Mouse (Mus musculus): ENCODE data around the gene Plekhf1. TPM values are rescaled to one million over a fixed set of nuclear protein-coding genes. Genes with fewer than 3 reads are reported as not detected.

The Plekhf1 gene
- polyA plus RNA-seq, 1 experiment from 2014 or later = 4.3 TPM

DNA sequence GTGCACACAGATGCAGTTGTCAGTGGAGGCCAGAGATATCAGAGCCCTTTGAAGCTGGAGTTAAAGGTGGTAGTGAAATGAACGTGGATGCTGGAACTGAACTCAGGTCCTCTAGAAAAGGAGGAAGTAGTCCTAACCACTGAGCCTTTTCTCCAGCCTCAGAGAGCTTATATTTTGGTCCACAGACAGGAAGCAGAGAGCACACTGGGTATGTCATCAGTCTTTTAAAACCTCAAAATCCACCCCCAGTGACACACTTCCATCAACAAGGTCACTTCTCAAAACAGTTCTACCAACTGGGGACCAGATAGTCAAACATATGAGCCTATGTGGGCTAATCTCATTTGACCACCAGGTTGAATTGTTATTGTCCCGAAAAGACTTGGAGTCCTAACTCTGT is 46.5 kb downstream of the Plekhf1 start:
- 79% methylated on average over 2 of the region's 2 CpGs for WGBS
- DNase-seq (ENCODE audit: low spot score) = no peak
- Histone ChIP-seq H3K4me3 (no peak overlapping the region), H3K9me3 (replicated peaks) (no peaks in the 10 kb centered on the region), H3K4me1 (peaks cover 17% of the 10 kb centered on the region), H3K27me3 (ENCODE audit: low read depth, poor library complexity, severe bottlenecking) (no peaks in the 10 kb centered on the region), H3K27ac (no peak overlapping the region), H3K36me3 (no peaks in the 10 kb centered on the region)

GRCm38 (mm10) chr7:38179896-38180295 is 47.9 kb downstream of the Plekhf1 start:
- H3K4me3 ChIP-seq = no peak overlapping the region
- H3K27ac ChIP-seq = no peak overlapping the region
- peaks cover 14% of the 10 kb centered on the region for H3K27me3 ChIP-seq (ENCODE audit: low read depth, poor library complexity, severe bottlenecking)
- H3K4me1 ChIP-seq = peaks cover 18% of the 10 kb centered on the region
- WGBS = 79% methylated on average over 3 of the region's 3 CpGs
- DNase-seq (ENCODE audit: low spot score) = no peak
- no peaks in the 10 kb centered on the region for H3K36me3 ChIP-seq
- no peaks in the 10 kb centered on the region for H3K9me3 ChIP-seq (replicated peaks)

DNA sequence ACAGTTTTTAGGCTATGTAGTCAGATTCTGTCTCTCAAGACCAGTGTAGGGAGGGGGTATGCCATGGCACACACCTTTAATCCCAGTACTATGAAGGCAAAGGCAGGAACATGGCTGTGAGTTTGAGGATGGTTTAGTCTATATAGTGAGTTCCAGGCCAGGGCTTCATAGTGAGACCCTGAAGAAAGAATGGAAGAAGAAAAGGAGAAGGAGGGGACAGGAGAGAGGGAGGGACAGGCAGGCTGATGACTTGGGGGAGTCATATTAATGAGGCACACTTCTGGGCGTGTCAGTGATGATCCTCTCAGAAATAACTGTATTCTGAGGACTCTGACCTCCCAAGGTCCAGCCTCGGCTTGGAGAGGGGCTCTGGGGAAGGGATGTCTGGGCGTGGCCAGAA is 51.8 kb downstream of the Plekhf1 start:
- no peak for DNase-seq (ENCODE audit: low spot score)
- H3K4me3 ChIP-seq = no peak overlapping the region
- peaks cover 38% of the 10 kb centered on the region for H3K27me3 ChIP-seq (ENCODE audit: low read depth, poor library complexity, severe bottlenecking)
- H3K4me1 ChIP-seq = peaks cover 13% of the 10 kb centered on the region
- WGBS = 78% methylated on average over 3 of the region's 3 CpGs
- H3K36me3 ChIP-seq = no peaks in the 10 kb centered on the region
- H3K27ac ChIP-seq = no peak overlapping the region
- no peaks in the 10 kb centered on the region for H3K9me3 ChIP-seq (replicated peaks)

- H3K4me3 ChIP-seq = peak overlapping the region; percentile 40
- no peaks in the 10 kb centered on the region for H3K9me3 ChIP-seq (replicated peaks)
- peaks cover 38% of the 10 kb centered on the region for H3K27me3 ChIP-seq (ENCODE audit: low read depth, poor library complexity, severe bottlenecking)
- DNase-seq (ENCODE audit: low spot score) = peak; percentile 72
- peaks cover 13% of the 10 kb centered on the region for H3K4me1 ChIP-seq
- peak overlapping the region; percentile 89 for H3K27ac ChIP-seq
- WGBS = 17% methylated on average over 31 of the region's 31 CpGs
- H3K36me3 ChIP-seq = no peaks in the 10 kb centered on the region
These were observed 53.3 kb downstream of the Plekhf1 start for GRCm38 (mm10) chr7:38174321-38175148.

- no peak for DNase-seq (ENCODE audit: low spot score)
- Histone ChIP-seq H3K27ac (peak overlapping the region; percentile 89), H3K4me1 (peaks cover 13% of the 10 kb centered on the region), H3K36me3 (no peaks in the 10 kb centered on the region), H3K27me3 (ENCODE audit: low read depth, poor library complexity, severe bottlenecking) (peaks cover 38% of the 10 kb centered on the region), H3K4me3 (peak overlapping the region; percentile 40), H3K9me3 (replicated peaks) (no peaks in the 10 kb centered on the region)
- 23% methylated on average over 14 of the region's 14 CpGs for WGBS
These were observed 53.9 kb downstream of the Plekhf1 start for GRCm38 (mm10) chr7:38173871-38174270.

- Histone ChIP-seq H3K4me1 (peaks cover 5% of the 10 kb centered on the region), H3K36me3 (no peaks in the 10 kb centered on the region), H3K9me3 (replicated peaks) (no peaks in the 10 kb centered on the region), H3K4me3 (0 out of 2 replicates have a peak overlapping the region, but pooled peaks have one; percentile 14), H3K27me3 (ENCODE audit: low read depth, poor library complexity, severe bottlenecking) (peaks cover 5% of the 10 kb centered on the region; the same call in 1 of the 2 replicates), H3K27ac (no peak overlapping the region)
- WGBS = 21% methylated on average over 11 of the region's 11 CpGs
- DNase-seq (ENCODE audit: low spot score) = peak; percentile 70
These were observed 60.1 kb downstream of the Plekhf1 start for GRCm38 (mm10) chr7:38167724-38168141.

Other genes with a start within 250 kb of the Plekhf1 start
- gene Uri1, start 204.5 kb downstream of the Plekhf1 start, polyA plus RNA-seq (2016; fragmentation: Nextera tagmentation; extraction: Ambion mirVana) = 39.1 and 41.7 TPM in 2 replicates
- gene Ccne1, start 120.5 kb downstream of the Plekhf1 start, polyA plus RNA-seq (2016; fragmentation: Nextera tagmentation; extraction: Ambion mirVana) = 158 and 194 TPM in 2 replicates
- gene 1600014C10Rik, start 44.8 kb downstream of the Plekhf1 start, polyA plus RNA-seq (2016; fragmentation: Nextera tagmentation; extraction: Ambion mirVana) = 12.2 and 14.5 TPM in 2 replicates
- 82.9 and 89.6 TPM in 2 replicates for gene Pop4, start 43.4 kb upstream of the Plekhf1 start, polyA plus RNA-seq (2016; fragmentation: Nextera tagmentation; extraction: Ambion mirVana)